Mouse (Mus musculus): ENCODE results near the gene Dlat. TPM values are rescaled to one million over a fixed set of nuclear protein-coding genes. Genes with fewer than 3 reads are reported as not detected.

Gene Dlat
- total and polyA plus RNA-seq, 2 experiments from 2014 or later: 155 to 203 TPM

DNA sequence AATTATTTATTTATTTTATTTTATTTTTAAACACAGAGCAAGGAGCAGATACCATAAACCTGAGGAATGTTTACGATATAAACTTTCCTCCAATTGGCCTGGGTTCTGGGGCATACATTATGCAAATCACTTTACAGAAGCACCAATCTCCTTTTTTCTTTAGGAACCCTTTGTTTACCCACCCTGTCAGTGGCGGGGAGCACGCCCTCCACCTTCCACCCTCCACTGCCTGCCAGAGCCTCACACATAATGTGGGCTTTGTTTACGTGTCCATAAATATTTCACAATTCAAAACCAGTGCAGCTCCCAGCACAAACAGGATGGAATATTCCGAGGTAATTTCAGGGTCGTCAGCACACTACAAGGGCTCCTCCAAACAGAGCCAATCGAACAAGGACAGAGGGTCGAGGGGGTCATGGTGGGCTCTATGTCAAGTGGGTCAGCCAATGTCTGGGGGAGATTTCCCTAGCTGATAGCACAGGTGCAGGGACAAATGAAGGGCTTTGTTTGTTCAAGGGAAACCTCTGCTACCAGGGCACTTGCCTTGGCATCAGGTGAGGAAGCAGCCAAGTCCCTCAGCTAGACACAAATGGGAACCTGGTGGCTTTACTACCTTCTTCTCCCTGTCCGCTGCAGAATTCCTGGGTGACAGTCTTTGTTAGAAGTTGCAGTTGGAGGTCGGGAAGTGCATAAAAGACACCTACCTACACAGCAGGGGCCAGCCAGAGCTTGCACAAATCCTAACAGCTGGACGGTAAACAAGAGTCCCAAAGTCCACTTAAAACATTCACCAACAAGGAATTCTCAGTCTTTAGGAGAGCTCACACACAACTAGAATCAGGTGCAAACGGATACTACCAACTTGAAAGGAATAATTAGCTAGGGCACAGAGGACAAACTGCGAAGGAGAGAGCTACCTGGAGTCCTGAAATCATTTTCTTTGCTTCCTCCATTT is 33.3 kb upstream of the Dlat start:
- Histone ChIP-seq H3K4me2 (ENCODE audit: low read depth, low read length) (no peak overlapping the region), H3K9ac (replicated peaks; ENCODE audit: low read depth, low read length) (no peak overlapping the region), H3K4me3 (ENCODE audit: low read depth, low read length) (no peak overlapping the region), H3K4me1 (ENCODE audit: control insufficient read depth, insufficient read depth) (0 out of 2 replicates have a peak, but pooled peaks cover 7% of the 10 kb centered on the region), H3K9me3 (replicated peaks; ENCODE audit: control insufficient read depth, low read length) (no peaks in the 10 kb centered on the region), H3K36me3 (replicated peaks; ENCODE audit: control insufficient read depth, insufficient read depth, low read length) (peaks cover 26% of the 10 kb centered on the region), H3K27me3 (ENCODE audit: control insufficient read depth, insufficient read depth, low read length) (no peaks in the 10 kb centered on the region), H3K27ac (ENCODE audit: low read depth) (no peak overlapping the region)
- no peak for DNase-seq (ENCODE audit: low spot score)
- 47% methylated on average over 13 of the region's 13 CpGs for WGBS
- TF ChIP-seq CTCF (IDR thresholded peaks at IDR 0.05; ENCODE audit: low read depth): no peak
- TF ChIP-seq EP300 (IDR thresholded peaks at IDR 0.05; ENCODE audit: low read depth): no peak
- ATAC-seq (ENCODE audit: insufficient read depth, low read depth): no peak

DNA sequence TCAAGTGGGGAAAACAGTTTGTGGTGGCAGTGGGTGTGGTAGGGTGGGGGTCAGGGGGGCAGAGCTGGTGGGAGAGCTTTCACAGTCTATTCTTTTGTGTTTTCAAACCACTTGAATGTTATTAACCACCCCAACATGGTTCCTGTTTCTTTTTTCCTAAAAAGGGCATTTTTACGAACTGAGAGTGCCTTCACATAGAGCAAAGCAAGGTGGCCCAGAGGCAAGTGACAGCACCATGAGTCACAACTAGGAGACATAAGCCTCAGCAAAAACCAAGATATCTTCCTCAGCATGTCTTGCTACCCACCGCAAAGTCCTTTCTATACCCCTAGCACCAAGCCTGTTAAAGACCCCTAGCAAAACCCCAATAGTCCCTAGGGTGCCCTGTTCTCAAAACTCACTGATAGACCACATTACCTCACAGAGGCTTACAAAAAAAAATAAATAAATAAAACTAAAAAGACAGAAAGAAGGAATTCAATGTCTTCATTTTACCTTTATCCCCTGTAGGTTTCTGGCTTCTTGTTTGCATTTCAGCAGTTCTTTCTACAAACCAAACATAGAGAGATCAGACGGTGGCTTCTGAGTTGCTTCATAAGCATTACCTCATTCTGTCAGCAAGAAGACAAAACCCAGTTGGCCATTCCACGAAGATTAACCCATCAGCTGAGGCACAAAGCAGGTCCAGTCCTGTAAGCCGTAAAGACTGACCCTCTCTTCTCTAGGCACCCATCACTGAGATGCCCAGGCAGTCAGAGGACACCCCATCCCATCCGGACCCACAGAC is 27.5 kb upstream of the Dlat start:
- no peak for DNase-seq (ENCODE audit: low spot score)
- no peak overlapping the region for H3K4me3 ChIP-seq (ENCODE audit: low read depth, low read length)
- no peak for ATAC-seq (ENCODE audit: insufficient read depth, low read depth)
- H3K4me2 ChIP-seq (ENCODE audit: low read depth, low read length): no peak overlapping the region
- H3K9me3 ChIP-seq (replicated peaks; ENCODE audit: control insufficient read depth, low read length): no peaks in the 10 kb centered on the region
- H3K9ac ChIP-seq (replicated peaks; ENCODE audit: low read depth, low read length): no peak overlapping the region
- no peaks in the 10 kb centered on the region for H3K4me1 ChIP-seq (ENCODE audit: control insufficient read depth, insufficient read depth)
- H3K36me3 ChIP-seq (replicated peaks; ENCODE audit: control insufficient read depth, insufficient read depth, low read length): peaks cover 48% of the 10 kb centered on the region
- 63% methylated on average over 6 of the region's 6 CpGs for WGBS
- H3K27ac ChIP-seq (ENCODE audit: low read depth): no peak overlapping the region
- TF ChIP-seq CTCF (IDR thresholded peaks at IDR 0.05; ENCODE audit: low read depth) (no peak), EP300 (IDR thresholded peaks at IDR 0.05; ENCODE audit: low read depth) (no peak)
- no peaks in the 10 kb centered on the region for H3K27me3 ChIP-seq (ENCODE audit: control insufficient read depth, insufficient read depth, low read length)

DNA sequence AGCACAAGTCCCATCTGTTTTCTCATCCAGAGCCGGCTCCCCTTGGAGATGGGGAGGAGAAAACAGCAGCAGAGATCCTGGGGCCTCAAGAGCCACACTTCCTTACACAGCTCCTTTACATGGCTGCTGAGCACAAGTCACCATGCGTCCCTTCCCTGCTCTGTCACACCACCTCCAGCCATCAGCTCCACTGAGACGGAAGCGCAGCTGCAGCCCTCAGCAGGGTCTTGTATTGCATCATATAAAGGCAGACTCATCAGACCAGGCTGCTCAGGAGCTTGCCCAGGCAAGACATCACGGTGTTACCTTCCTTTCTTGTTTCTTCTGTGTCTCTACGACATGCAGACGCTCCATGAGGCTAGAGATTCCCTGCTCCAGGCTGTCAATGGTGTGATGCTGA is 22.1 kb upstream of the Dlat start:
- Histone ChIP-seq H3K9ac (replicated peaks; ENCODE audit: low read depth, low read length) (no peak overlapping the region), H3K4me2 (ENCODE audit: low read depth, low read length) (no peak overlapping the region), H3K27ac (ENCODE audit: low read depth) (no peak overlapping the region), H3K9me3 (replicated peaks; ENCODE audit: control insufficient read depth, low read length) (no peaks in the 10 kb centered on the region), H3K36me3 (replicated peaks; ENCODE audit: control insufficient read depth, insufficient read depth, low read length) (peaks cover 46% of the 10 kb centered on the region), H3K4me1 (ENCODE audit: control insufficient read depth, insufficient read depth) (no peaks in the 10 kb centered on the region), H3K4me3 (ENCODE audit: low read depth, low read length) (no peak overlapping the region), H3K27me3 (ENCODE audit: control insufficient read depth, insufficient read depth, low read length) (no peaks in the 10 kb centered on the region)
- DNase-seq (ENCODE audit: low spot score) (no peak), ATAC-seq (ENCODE audit: insufficient read depth, low read depth) (no peak)
- 68% methylated on average over 7 of the region's 7 CpGs for WGBS
- TF ChIP-seq CTCF (IDR thresholded peaks at IDR 0.05; ENCODE audit: low read depth) (no peak), EP300 (IDR thresholded peaks at IDR 0.05; ENCODE audit: low read depth) (no peak)

DNA sequence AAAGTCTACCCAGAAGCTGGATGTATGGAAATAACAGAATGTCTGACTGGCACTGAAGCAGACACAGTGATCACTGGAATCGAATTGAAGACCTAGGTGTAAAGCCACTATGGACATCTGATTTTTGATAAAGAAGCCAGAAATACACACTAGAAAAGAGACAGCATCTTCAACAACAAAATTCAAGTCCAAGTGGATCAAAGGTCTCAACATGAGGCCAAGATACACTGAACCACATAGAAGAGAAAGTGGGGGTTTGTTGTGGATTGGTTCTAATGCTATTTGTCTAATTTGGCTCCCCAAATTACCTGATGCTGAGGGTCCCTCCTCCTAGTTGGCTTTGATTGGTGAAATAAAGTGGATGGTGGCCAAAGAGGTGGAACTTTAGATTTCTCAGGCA is 19.8 kb upstream of the Dlat start:
- Histone ChIP-seq H3K9me3 (replicated peaks; ENCODE audit: control insufficient read depth, low read length) (no peaks in the 10 kb centered on the region), H3K4me1 (ENCODE audit: control insufficient read depth, insufficient read depth) (no peaks in the 10 kb centered on the region), H3K4me2 (ENCODE audit: low read depth, low read length) (no peak overlapping the region), H3K36me3 (replicated peaks; ENCODE audit: control insufficient read depth, insufficient read depth, low read length) (peaks cover 39% of the 10 kb centered on the region), H3K9ac (replicated peaks; ENCODE audit: low read depth, low read length) (no peak overlapping the region), H3K4me3 (ENCODE audit: low read depth, low read length) (no peak overlapping the region), H3K27me3 (ENCODE audit: control insufficient read depth, insufficient read depth, low read length) (no peaks in the 10 kb centered on the region), H3K27ac (ENCODE audit: low read depth) (no peak overlapping the region)
- TF ChIP-seq CTCF (IDR thresholded peaks at IDR 0.05; ENCODE audit: low read depth) (no peak), EP300 (IDR thresholded peaks at IDR 0.05; ENCODE audit: low read depth) (no peak)
- no peak for ATAC-seq (ENCODE audit: insufficient read depth, low read depth)
- DNase-seq (ENCODE audit: low spot score): no peak
- 76% methylated on average over 1 of the region's 1 CpGs for WGBS

DNA sequence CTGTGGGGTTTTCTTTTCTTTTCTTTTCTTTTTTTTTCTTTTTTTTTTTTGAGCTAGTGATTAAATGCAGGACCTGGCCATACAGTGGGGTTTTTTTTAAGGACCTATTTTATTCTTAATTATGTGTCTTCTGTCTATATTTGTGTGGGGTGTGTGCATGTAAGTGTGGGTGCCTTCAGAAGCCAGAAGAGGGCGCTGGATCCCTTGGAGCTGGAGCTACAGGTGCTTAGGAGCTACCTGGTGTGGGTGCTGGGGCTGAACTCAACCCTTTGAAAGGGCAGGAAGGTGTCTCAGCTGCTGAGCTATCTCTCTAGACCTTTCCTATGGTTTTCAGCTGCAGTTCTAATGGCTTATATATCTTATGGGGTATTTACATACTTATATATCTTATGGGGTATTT is 15.2 kb upstream of the Dlat start:
- Histone ChIP-seq H3K4me1 (ENCODE audit: control insufficient read depth, insufficient read depth) (no peaks in the 10 kb centered on the region), H3K4me2 (ENCODE audit: low read depth, low read length) (no peak overlapping the region), H3K9me3 (replicated peaks; ENCODE audit: control insufficient read depth, low read length) (no peaks in the 10 kb centered on the region), H3K27ac (ENCODE audit: low read depth) (no peak overlapping the region), H3K9ac (replicated peaks; ENCODE audit: low read depth, low read length) (no peak overlapping the region), H3K4me3 (ENCODE audit: low read depth, low read length) (no peak overlapping the region), H3K27me3 (ENCODE audit: control insufficient read depth, insufficient read depth, low read length) (no peaks in the 10 kb centered on the region), H3K36me3 (replicated peaks; ENCODE audit: control insufficient read depth, insufficient read depth, low read length) (no peaks in the 10 kb centered on the region; the same call in 1 of the 2 replicates)
- WGBS: 17% methylated on average over 1 of the region's 1 CpGs
- DNase-seq (ENCODE audit: low spot score) (no peak), ATAC-seq (ENCODE audit: insufficient read depth, low read depth) (no peak)
- TF ChIP-seq CTCF (IDR thresholded peaks at IDR 0.05; ENCODE audit: low read depth) (no peak), EP300 (IDR thresholded peaks at IDR 0.05; ENCODE audit: low read depth) (no peak)

Measured in heart, postnatal 0 days (tissue).